Mouse (Mus musculus): Measurements from ENCODE around the gene Runx2.
A peak's percentile ranks its signal among the peaks of the same experiment; 100 is the strongest.

Gene Runx2

DNA sequence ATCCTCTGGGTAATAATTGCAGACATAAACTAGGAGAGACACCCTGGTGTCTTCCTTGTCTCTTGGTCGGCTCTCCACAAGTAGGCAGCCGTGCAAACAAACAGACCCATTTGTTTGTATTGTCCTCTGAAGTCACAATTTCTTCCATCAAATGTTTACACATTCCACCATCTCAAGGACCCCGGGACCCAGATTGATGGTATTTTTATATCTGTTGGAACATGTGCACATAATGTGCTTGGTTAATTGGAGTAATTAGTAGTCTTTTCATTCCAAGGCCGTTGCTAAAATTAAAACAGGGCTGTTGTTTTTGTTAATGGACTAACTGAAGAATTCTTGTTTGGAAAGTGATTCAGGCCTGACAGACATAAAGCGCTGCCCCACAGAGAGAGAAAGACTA lies 236.8 kb downstream of the Runx2 start:
- no peak for DNase-seq

DNA sequence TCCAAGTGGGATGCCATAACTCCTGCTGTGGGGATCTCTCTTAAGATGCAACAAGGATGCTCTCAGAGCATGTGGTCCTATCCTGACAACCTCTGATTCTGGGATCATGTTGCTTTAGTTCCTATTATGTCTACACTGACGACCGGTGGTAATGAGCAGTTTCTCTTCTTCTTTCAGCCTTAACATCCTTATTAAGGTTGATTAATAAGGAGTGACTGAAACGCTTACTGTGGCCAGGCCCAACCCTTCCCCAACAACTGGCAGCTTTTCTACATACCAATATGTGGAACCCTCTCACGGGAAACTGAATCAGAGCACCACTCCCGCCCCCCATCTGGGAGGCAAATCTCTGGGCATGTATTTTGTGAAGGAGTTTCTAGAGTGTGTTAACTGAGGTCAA lies 243.7 kb downstream of the Runx2 start:
- DNase-seq: no peak

DNA sequence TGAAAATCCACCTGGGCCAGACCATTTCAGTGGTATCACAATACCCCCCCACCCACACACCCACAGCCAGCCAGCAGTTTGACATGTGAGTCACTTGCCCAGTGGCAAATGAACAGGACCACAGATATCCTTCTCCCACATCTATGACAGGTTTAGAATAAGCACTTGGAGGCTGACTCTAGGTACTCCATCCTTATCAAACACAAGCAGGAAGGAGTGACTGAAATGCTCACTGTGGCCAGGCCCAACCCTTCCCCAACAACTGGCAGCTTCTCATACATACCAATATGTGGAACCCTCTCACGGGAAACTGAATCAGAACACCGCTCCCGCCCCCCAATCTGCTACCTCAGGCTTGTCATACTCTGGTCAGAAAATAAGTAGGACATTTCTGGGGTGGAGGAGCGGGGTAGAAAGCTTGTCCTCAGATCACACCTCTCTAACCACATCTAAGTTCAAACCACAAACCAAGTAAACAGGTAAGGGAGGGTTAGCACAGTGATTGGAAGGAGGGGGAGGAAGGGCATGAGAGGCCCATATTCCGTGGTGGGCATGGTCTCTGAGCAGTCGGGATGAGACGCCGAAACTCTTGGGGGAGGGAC lies 245.5 kb downstream of the Runx2 start:
- no peak for DNase-seq

DNA sequence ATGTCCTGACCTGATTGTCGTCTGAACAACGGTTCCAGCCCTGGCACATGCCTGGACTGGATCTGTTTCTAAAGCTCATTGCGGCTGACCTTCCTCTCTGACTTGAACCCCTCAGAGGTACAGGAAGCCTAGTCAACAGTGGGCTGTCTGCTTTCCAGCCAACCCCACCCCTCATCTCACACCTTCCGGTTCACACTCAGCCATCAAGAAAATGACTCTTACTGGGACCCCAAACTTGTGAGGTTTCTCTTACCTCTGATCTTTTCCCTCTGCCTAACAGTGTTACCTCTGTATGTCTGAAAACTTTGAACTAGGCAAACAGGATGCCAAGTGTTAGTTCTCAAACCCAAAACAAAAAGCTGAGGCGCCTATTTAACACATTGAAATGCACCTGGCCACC lies 247.6 kb downstream of the Runx2 start:
- no peak for DNase-seq

DNA sequence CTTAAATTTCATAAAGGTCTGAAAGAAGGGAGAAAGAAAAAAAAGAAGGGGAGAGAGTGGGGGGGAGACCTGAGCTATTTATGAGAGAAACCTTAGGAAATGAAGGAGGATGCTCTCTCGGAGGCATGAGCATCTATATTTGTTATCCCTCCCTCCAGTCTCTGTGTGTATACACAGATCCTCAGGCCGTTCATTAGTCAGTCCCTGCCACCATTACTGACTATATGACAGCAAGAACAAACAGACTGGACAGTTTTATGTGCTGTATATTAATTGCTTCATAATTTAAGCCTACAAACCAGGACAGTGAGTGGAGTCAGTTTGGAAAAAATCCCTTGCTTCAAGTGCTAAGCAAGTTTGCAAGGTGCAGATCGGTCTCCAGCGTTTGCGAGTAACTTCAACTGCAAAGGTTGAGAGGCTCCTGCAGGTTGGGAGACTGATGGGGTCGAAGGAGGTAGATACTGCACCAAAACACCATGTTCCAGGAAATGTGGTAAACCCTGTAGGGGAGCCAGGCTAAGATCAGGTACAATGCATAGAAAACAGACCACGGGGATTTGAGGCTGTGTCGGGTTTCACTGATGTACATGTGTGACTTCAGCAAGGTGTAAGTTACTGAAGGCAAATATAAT lies 248.6 kb downstream of the Runx2 start:
- DNase-seq: no peak

DNA sequence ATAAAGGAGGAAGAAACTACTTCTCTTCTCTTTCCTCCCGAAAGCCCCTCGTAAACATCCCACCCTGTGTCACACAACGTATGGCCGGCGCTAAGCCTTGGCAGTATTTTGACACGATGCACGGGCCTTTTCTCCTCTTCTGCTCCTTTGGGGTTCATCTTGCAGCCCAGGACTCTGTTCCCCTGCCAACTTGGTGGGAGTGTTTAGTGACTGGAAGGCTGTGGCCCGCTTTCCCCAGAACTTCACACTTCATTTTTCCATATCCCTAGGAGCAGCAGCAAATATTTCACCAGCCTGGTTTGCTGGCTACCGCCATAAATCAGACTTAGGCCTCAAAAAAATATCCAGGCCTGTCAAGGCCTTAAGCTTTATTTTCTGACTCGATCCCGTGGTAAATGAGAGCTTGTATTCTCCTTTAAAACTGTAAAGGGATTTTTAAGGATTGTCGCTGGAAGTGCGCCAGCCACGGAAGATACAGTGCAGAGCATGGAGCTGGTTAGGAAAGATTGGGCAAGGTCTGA lies 249.2 kb downstream of the Runx2 start:
- DNase-seq: no peak

DNA sequence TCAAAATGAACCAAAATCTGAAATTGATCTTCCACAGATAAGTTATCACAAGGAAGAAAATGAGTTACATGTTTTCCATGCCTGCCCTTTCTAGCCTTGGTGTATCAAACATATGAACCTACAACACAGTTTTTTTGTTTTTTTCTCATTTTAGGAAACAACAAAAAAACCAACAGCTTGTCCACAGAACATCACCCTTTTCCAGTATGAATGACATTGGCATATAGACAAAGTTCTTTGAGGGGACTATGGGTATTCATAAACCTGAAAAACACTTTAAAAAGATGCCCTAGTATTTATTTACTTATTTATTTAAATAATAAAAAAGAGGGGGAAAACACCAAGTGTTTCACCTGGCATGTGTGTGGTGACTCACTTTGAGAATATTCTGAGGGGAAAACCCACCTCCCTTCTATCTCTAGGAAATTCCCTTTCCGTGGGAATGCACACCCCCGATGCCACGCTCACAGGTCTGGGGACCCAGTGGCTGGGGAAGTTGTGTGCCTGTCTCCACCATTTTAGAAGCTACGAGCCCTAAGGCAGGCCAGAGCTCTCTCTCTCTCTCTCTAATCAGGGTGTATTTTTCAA lies 249.9 kb downstream of the Runx2 start:
- DNase-seq: no peak

DNA sequence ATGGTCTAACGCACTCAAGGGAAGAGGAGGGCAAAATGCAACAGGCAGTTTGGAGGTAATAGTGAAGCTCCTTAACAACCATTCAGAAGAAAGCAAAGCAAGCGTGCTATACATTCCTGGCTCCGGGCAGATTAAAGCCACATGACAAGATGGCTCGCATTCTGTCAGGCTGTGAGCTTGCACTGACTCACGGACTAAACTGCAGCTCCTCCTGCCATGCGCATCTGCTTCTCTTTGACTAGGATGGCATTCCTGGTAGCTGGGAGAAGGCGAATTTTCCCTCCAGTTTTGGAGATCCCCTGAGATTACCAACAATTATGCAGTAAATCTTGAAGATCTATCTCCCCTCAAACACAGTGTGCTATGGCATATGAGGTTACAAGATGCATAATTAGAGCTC lies 254.6 kb downstream of the Runx2 start:
- no peak for DNase-seq

DNA sequence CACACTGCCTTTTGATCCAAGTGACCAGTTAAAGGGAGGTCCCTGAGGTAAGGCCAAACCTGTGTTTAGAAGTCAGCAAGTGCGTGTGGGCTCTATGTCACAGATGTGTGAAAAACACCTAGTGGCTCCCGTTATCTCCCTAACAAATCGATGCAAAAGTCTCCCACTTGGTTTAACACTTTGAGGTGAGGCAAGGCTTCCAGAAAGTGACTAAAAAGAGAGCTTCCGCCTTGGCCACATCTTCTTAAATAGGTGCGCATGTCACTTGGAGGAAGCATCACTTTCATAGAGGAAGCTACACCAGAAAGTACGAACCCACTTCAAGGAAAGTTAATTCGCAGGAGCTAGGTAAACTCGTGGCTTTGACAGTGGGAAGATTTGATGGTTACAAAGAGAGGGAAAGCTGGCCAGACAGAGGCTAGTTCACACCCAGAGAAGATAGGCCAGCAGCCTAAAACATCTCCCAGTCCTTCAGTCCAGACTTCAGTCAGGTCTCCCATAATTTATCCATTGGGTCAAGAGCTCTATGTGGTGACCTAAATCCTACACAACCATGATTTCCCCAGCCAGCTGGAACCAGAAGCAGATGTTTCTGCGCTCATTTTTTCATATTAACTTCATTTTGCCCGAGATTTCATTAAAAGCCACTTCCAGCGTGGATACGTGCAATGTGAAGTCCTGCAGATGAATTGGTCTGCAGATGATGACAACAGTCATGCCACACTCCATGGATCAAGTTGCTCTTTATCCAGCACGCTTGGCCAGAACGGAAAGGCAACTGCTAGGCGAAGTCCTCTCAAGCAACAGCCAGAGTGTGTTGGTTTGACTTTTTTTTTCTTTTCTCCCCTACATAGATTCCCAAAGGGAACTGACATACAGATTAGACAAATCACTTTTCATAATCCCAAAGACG lies 257.1 kb downstream of the Runx2 start:
- no peak for DNase-seq

DNA sequence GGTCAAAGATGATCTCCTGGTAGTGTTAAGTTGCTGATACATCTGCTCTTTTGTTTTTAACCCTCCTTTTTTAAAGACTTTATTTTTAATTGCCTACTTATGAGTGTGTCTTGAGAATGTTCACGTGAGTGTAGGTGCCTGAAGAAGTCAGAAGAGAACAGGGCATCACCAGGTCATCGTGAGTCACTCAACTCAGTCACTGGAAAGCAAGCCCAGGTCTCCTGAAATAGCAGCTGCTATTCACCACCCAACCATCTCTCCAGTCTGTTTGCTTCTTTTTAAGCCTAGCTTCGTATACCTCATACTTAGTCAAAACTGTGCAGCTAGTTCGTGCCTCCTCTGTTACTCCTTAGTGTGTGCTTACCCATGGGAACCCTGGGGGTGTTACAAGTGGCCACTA lies 259.7 kb downstream of the Runx2 start:
- DNase-seq: no peak

DNA sequence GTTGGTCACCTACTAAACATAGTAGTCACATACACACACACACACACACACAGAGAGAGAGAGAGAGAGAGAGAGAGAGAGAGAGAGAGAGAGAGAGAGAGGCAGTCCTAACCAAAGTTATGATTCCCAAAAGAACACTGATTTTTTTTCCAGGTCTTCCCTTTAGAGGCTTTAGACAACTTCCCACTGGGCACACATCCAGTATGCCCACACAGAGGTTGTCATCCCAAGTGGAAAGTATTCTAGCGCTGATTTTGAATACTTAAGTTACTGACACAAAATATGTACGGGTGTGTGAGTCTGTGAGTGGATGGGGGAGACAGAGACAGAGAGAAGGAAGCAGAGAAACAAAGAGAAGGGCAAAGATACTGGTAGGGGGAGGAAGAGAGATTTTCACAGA lies 265.0 kb downstream of the Runx2 start:
- DNase-seq: no peak

DNA sequence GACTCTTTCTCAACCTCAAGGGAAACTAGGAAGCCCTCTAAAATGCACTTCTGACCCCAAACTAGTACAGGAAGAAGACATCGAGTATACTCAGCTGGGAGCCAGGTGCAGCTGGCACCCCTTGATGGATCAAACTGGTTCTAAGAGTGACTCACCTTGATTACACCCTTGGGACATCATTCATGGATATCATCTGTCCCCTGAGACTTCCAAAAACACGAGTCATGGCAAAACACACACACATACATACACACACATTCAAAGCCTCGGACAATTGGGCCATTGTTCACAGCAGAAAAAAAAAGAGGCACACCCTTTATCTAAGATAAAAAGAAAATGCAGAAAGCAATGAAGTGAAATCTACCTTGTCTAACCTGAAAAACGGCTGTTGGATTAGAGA lies 266.7 kb downstream of the Runx2 start:
- DNase-seq: no peak

DNA sequence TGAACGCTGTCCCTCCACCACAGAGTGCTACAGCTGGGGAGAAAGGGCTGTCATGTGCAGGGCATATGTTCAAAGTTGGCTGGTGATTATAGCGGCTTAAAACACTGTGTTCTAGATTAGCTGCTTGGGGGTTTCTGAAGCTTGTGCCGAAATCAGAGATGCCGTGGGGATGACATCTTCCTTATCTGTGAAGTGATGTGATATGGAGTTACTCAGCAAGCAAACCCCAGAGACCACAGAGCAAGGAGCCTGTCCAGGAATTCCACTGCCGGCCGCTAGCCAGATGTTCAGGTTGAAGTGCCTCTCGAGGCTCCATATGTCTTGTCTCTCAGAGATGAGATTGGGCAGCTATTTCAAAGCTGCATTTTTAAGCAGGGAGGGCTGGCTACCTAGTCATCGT lies 267.8 kb downstream of the Runx2 start:
- DNase-seq: no peak

DNA sequence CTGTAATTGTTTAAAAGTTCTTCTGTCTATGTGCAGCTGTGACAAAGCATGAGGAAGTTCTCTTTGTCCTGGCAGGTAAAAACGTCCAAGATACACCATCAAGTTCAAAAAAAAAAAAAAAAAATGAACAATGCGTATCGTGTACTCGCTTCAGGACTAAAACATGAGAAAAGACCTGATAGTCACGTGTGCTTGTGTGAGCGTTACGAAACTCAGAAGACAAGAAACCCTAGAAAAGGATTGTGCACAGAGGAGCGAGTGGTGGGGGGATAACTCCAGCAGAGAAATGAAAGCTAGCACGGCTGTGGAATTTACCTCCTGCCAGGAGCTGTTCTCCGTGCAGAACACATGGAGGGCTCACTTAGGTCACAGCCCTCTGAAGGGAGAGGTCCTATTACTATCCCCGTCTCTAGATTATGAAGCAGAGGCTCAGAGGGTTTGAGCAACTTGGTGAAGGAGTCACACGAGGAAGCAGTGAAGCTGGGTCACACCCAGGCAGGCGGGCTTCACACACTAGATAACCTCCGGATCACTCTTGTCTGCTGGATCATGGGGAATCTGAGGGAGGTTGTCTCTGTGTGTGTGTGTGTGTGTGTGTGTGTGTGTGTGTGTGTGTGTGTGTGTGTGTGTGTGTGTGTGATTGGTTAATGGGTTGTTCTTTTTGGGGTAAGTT lies 269.3 kb downstream of the Runx2 start:
- no peak for DNase-seq

DNA sequence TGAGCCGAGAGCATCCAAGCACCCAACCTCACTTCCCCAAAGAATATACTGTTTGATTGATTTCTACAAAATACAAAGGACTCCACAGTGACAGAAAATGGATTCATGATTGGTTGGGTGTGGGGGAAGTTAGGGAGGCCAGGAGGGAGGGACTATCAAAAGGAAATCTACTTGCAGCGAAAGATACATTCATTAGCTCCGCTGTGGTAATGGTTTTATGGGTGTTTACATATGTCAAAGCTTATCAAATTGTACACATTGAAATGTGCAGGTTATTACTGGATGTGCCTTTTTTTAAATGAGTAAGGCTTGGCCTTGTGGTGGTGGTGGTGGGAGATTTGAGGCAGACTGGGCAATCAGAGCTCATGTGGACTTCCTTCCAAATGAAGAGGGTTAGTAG lies 271.9 kb downstream of the Runx2 start:
- no peak for DNase-seq

DNA sequence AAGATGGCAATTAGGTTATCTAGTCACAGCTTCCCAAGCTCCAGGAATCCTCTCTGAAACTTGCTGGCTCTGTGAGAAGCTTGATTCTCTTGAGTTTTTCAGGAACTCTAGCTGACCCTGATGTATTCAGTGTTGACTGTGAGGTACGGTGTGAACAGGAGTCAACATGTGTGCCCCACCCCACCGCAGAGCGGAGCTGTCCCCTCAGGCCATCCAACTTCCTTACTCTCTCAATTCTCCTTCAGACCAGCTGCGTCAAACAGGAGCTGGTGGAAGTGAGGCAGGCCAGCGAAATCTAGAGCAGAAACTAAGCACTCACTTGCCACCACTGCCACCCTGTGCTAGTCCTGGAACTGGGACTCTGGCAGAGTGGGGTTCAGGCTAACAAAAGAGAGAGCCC lies 273.9 kb downstream of the Runx2 start:
- no peak for DNase-seq

DNA sequence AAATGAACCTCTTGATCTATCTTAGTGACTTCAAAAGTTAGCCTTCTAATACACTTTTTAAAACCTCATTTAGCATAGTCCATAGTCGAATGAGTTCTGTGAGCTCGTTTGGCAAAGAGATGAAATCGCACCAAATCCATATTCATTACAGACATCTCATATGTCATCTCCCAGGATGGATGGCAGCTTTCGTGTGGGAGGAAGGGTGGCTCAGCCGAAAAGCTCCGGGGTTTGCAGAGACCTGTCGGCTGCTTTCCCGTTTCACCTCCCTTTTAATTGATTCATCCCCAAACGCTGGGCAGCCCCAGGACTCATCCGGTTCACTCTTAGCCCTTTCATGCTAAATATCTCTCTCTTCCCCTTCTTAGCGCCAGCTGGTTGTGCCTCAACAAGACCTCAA lies 275.7 kb downstream of the Runx2 start:
- DNase-seq: no peak

DNA sequence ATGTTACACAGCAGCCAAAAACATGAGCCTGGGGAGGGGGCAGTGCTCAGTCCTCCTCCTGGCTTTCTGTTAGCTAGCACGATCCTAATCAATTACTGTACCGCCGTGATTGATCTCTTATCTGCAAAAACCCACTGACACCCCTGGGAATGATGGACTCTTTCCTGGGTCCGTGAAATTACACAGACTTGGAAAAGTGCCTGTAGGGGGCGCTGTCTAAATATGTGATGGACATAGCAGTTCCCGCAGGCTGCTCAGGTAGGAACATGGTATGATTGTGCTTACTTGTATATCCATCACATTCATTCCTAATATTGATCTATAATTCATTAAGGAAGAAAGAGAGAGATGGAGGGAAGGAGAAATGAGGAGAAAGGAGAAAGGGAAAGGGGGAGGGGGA lies 284.6 kb downstream of the Runx2 start:
- DNase-seq: peak in 1 of 2 experiments; percentile 52

DNA sequence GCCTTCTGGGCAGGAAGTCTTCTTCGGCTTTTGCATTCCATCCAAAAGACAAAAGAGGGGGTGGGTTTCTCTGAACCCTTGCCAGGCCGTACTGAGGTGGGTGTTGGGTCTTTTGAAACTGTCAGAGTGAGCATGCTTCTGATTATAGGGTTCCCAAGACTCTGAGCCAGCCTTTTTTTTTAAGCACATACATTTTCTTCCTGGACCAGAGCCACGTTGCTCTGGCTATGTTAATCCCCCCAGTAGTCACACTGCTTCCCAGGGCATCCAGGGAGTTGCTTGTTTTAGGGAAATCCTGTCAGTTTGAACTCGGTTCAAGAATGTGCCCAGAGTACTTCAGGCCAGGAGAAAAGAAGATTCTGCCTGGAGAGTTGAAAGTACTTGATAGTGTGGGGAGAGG lies 286.0 kb downstream of the Runx2 start:
- no peak for DNase-seq

DNA sequence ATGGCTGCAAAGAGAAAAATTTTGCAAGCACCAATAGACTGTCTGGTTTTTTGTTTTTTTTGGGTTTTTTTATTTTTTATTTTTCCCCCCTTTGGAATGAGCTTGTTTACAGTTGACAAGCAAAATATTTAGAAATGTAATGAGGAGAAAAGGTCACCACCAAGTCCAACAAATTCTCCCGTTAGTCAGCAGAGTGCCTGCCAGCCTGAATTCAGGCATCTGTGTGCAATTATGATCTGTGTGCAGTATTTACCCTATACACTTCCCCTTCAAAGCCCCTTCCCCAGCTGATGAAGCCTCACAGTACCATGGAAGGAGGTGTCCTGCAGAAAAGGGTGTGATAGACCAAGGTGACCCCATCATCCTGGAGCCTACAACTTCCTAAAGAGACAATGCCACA lies 290.5 kb downstream of the Runx2 start:
- DNase-seq: no peak

DNA sequence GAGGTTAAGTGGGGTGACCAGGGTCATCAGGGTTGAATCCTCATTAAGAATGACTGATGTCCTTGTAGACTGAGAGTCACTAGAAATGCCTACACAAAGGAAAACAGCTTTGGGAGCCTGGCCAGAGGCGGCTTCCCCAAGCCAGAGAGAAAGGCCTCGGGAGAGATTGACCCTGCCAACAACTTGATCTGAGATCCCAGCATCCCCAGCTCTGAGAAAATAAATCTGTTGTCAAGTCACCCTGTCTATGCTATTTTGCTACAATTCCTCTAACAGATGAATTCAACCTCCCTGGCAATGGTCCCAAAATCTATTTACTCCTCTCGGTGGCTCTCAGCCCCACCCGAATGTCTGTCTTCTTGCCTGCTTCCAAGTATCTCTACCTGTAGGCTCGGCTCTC lies 291.7 kb downstream of the Runx2 start:
- DNase-seq: peak in 1 of 2 experiments; percentile 36

DNA sequence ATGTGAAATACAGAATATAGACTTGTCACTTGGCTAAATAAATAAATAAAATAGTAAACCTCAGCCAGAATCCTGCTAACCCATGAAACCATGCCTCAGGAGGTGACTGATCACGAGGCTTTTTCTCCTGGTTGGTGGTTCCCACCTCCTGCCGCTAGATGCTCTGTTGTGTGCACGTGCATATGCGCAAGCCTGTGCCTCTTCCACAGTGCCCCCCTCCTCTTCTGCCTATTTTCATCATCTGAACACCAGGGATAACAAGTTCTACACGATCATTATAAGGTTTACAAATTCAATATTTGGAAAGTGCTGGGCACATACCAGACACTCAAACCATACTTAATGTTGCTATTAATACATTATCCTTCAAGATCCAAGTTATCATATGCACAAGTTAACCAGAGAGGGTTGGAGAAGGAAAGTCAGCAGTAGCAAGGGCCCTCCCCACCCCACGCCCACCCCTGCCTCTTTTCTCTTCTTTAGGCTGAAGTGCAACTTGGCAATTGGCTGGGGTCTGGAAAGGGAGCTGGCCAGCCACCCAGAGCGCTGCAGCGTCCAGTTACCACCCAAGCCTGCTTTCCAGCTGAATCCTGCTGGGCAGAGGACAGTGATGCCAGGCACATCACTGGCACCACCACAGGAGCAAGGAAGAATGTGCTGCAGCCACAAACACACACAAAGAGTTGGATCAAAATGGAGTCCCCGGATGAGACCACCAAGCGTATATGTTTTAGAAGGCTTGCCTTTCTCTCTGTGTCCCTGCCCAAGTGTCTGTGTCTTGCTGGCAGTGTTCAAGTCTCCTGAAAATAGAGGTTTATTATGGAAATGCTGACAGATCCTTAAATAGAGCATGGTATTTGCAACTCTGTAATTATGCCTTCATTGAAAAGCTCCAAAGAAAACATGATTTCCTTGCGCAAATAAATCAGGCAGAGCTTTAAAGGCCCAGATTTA lies 294.2 kb downstream of the Runx2 start:
- no peak for DNase-seq

Data from kidney, postnatal 25 days (tissue).